Mouse (Mus musculus) frontal cortex, adult 2 months (tissue): ENCODE results near the gene Cab39. TPM values are rescaled to one million over a fixed set of nuclear protein-coding genes. Genes with fewer than 3 reads are reported as not detected.

ENCODE experiments used
- DNase-seq, 2 experiments: peaks; one replicate each; pipeline ENCODE4 v3.0.0; 2022; ENCODE audit warnings: low spot score in 1 of 2; ENCODE audit errors: extremely low spot score in 1 of 2
- polyA plus RNA-seq: library from polyadenylated mRNA; depleted of rRNA; stranded (reverse); fragments of >200 nt; gene quantifications from 2 replicates; pipeline ENCODE4 v1.2.3, GENCODE M21; 2012; rRNA removed

Gene Cab39
- polyA plus RNA-seq, 1 experiment = 115 TPM

DNA sequence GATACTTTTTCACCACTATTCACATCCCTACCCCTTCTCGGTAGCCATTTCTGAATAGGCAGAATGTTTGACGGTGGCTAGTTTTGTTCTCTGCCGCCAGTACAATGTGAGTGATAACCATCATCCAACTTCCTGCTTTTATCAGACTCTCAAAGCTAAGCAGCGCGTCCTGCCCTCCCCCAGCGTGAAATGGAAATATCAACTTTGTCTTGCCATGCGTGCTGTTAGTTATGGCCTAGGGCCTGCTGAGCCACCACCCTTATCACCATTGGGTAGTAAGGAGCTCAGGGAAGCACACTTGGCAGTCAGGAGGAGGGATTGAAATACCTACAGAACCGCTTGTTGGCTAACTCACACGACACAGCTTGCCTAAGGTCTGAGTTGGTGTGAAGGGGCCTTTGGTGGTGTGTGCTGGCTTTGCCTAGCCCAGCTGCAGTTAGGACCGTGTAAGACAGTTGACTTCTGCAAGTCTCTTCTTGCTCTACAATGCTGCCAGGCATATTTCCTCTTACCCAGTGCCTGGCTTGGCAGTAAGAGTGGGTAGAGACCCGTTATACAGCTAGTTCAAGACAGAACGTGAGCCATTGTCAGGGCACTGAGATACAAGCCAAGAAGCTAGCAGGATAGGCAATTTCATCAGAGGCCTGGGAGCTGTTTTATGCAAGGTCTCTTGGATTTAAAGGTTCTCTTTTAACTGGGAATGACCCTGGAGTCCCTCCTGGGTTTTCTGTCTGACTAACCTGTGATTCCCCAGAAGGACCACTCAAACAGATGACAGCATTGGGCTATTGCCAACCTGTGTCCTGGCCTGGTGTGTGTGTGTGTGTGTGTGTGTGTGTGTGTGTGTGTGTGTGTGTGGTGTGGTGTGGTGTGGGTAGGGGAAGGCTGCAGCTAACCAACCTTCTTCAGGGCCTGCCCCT, 103.8 kb downstream of the Cab39 start:
- peak in 1 of 2 experiments; percentile 20 for DNase-seq

GRCm38 (mm10) chr1:85897901-85898760, 104.9 kb downstream of the Cab39 start:
- peak in 1 of 2 experiments; percentile 55 for DNase-seq

- DNase-seq = peak in 1 of 2 experiments; percentile 58
These were observed 105.6 kb downstream of the Cab39 start for GRCm38 (mm10) chr1:85898761-85899387.

- DNase-seq = peak in 1 of 2 experiments; percentile 61
These were observed 106.1 kb downstream of the Cab39 start for GRCm38 (mm10) chr1:85899388-85899761.

GRCm38 (mm10) chr1:85900521-85901333, 107.5 kb downstream of the Cab39 start:
- DNase-seq = peak in 1 of 2 experiments; percentile 1

Other genes starting within 250 kb of the Cab39 start
- not detected in 2 replicates for gene G530012D18Rik, start 217.8 kb upstream of the Cab39 start, polyA plus RNA-seq
- gene Sp110, start 194.6 kb upstream of the Cab39 start, polyA plus RNA-seq = 2.1 and 2.7 TPM in 2 replicates
- gene Sp140, start 193.1 kb upstream of the Cab39 start, polyA plus RNA-seq = 1.1 and 1.8 TPM in 2 replicates
- gene Sp100, start 143.5 kb upstream of the Cab39 start, polyA plus RNA-seq = 7.0 and 7.1 TPM in 2 replicates
- gene A630001G21Rik, start 14.8 kb upstream of the Cab39 start, polyA plus RNA-seq = 1.2 and 1.3 TPM in 2 replicates
- gene Itm2c, start 100.8 kb downstream of the Cab39 start, polyA plus RNA-seq = 765 and 862 TPM in 2 replicates
- gene 4933407L21Rik, start 135.0 kb downstream of the Cab39 start, polyA plus RNA-seq = 9.0 and 11.3 TPM in 2 replicates
- gene Gpr55, start 167.6 kb downstream of the Cab39 start, polyA plus RNA-seq = 0.08 and 0.10 TPM in 2 replicates
- gene Spata3, start 223.4 kb downstream of the Cab39 start, polyA plus RNA-seq = 1.1 and 1.6 TPM in 2 replicates